Mouse (Mus musculus) adrenal gland, adult 8-10 months (tissue): ENCODE measurements around the gene Slc38a9. TPM values are rescaled to one million over a fixed set of nuclear protein-coding genes. Genes with fewer than 3 reads are reported as not detected.
"Not testable (repeated sequence)": the region's sequence is repeated elsewhere in the genome, so short reads cannot be mapped to it uniquely, and the experiment has no call there.

Source experiments
- DNase-seq: peaks from one replicate; pipeline ENCODE4 v3.0.0; 2022
- total RNA-seq, 4 experiments: library from RNA; stranded (reverse); gene quantifications; 2 replicates each; pipeline ENCODE4 v1.2.4; 2022

Slc38a9 gene
- total RNA-seq, 4 experiments from 2014 or later = 27.8 to 39.4 (median 36.0) TPM

DNA sequence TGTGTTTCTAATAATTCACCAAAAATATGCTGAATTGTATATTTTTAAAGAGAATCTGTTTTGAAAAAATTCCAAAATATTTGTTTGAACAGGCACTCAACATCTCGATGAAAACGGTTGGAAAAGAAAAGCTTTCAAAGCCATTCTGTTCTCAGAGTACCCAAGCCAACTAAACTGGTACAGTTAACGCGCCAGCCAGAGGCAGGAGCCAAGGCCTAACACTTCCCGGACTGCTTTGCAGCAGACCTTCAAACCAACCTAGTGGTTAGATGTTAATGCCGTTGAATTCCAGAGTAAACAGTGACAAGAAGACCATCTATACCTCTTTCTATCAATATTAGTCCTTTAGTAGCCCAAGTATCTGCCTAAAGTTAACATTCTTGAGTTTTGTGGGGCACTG lies 23.4 kb downstream of the Slc38a9 start:
- no peak for DNase-seq

- DNase-seq = no peak
These were observed 25.6 kb downstream of the Slc38a9 start for GRCm38 (mm10) chr13:112686155-112686554.

- no peak for DNase-seq
These were observed 32.5 kb downstream of the Slc38a9 start for GRCm38 (mm10) chr13:112692870-112693553.

DNA sequence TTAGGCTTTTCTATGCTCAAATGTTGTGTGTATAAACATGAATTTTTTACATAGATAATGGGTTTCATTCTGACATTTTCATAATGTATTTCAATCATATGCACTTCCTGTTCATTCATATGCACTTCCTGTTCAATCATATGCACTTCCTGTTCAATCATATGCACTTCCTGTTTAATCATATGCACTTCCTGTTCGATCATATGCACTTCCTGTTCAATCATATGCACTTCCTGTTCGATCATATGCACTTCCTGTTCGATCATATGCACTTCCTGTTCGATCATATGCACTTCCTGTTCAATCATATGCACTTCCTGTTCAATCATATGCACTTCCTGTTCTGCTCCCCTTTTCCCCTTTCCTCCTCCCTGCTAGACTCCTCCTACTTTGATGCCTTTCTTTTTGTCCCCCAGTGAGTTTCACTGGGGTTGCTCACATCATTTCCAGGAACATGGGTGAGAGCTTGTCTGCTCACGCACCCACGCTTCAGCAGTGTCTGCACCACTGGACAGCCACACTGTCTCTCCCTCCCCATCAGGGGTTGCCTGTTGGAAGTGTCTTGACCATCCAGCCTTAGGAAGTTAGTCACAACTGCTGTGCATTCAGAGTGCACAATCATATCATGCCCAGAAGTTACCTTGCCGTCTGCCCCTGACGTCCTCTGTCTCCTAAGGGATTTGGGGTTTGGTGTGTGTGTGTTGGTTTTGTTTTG lies 35.1 kb downstream of the Slc38a9 start:
- no peak for DNase-seq

- no peak for DNase-seq
These were observed 40.7 kb downstream of the Slc38a9 start for GRCm38 (mm10) chr13:112701256-112701655.

GRCm38 (mm10) chr13:112706351-112706750 lies 45.8 kb downstream of the Slc38a9 start:
- DNase-seq = no peak

GRCm38 (mm10) chr13:112720078-112720736 lies 59.7 kb downstream of the Slc38a9 start:
- DNase-seq = no peak

- no peak for DNase-seq
These were observed 61.6 kb downstream of the Slc38a9 start for GRCm38 (mm10) chr13:112721946-112722729.

DNA sequence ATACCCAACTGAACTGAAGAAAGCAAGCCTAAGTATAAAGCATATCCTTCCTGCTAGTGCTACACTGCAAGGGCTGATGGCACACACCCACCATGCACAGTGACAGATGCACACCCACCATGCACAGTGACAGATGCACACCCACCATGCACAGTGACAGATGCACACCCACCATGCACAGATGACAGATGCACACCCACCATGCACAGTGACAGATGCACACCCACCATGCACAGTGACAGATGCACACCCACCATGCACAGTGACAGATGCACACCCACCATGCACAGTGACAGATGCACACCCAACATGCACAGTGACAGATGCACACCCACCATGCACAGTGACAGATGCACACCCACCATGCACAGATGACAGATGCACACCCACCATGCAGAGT lies 63.7 kb downstream of the Slc38a9 start:
- not testable (repeated sequence) for DNase-seq

GRCm38 (mm10) chr13:112726002-112726401 lies 65.5 kb downstream of the Slc38a9 start:
- DNase-seq = peak; percentile 62

DNA sequence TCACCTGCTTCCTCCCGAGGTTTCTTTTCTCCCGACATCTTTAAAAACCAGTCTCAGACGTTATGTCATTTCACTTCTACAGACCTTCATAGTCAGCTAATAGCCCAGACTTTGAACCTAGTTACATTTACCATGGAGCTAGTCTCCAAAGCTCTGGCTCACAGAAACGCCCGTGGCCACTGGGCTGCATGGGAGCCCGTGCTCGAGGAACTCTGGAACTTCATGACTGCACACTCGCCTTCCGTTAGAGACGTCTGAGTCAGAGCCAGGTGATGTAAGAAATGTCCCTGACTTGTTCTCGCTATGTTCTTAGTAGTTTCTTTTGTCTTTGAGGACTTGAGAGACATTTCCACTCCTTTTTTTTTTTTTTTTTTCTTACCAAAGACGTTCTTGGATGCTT lies 72.8 kb downstream of the Slc38a9 start:
- no peak for DNase-seq

GRCm38 (mm10) chr13:112734906-112735713 lies 74.6 kb downstream of the Slc38a9 start:
- DNase-seq = no peak

DNA sequence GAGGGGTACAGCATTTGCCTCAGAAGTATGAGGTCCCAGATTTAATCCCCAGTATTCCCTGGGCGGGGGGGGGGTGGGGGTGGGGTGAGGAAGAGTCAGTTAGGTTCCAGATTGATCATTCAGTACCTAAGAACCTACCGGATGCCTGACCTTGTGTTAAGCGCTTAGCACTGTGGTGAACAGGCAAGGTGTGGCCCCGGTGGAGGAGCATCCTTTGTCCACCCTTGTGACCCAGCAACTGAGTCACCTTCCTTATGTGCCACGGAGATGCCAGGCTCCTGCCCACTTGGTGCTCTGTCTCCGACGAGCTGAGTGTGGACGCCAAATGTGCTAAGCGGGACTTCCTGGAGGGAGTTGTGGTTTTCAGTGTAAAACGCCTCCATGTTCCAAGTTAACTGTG lies 75.9 kb downstream of the Slc38a9 start:
- DNase-seq = no peak

DNA sequence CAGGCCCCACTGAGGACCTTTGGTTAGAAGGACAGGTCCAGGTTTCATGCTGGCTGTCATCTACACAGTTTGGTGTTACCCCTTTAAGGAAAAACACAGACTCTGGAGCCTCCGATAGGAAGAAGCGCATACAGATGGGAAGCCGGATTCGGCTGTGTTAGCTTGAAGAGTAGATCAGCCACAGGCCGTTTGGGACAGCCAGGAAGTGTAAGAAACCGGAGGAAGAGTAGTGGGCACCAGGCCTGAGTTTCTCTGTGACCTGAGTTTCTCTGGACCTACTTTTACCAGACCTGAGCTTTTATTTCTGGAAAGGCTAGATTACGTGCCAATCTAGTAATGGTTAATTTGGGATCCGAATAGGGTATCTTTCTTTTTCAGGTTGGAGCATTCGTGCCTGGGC lies 76.6 kb downstream of the Slc38a9 start:
- DNase-seq = no peak

DNA sequence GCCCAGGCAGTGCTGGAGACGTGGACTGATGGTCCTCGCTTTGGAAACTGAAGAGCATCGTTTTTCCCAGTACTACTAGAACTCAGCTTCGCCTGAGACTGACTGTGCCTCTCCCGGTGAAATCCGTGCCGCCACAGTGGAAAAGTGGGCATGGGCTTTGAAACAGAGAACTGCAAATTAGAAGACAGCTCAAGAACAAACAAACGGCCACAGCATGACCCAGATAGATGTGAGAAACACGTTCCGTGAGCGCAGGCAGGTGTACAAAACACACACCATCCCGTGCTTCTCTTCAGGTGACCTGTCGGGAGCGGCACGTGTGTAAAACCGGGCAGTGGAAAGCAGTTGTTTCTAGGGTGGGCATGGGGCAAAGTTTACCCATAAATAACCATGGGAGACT lies 77.5 kb downstream of the Slc38a9 start:
- no peak for DNase-seq

DNA sequence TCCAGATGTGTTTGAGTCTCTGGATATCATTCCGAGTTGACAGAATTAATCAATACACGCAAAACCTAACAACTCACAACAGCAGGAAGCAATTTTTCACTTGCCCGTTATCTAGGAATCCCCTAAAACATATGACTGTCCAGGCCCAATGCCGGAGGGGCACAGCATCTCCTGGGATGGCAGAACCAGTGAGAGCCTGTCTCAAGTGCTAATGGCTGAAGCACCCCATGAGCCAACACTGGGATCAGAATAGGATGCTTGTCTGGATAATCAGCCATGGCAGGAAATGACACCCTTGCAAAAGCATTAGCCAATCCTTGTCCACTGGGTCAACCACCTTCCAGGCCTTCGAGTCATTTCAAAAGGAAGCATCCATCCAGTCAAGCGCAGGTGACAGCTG lies 79.5 kb downstream of the Slc38a9 start:
- DNase-seq = no peak

DNA sequence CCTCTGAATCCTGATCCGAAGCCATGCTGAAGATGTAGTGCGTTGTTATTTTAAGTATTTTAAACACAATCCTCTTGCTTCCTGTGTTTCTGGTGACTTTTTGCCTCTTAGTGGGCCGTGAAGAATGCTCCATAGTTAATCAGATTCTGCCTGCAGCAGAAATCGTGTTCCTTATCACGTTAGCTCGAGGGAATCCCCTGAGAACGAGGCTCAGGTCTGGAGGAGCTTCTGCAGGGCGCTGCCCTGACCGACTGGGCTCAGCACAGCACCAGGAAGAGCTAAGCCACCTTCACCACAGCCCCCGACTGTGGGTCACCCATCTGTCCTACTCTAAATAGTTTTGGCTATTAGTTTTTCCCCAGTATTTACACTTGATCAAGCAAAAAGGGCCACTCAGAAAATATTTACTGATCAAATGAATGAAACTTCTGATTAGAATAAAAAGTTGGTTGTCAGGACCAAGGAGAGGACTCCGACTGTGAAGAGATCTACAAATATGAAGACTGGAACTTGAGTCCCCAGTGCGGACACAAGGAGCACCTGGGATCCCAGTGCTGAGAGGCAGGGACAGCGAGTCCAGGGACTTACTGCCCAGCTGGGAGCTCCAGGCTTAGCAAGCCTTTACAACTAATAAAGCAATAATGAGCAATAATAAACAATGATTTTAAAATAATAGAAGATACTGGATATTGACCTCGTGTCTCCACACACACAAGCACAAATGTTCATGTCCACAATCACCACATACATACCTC lies 81.7 kb downstream of the Slc38a9 start:
- no peak for DNase-seq

- DNase-seq = no peak
These were observed 83.1 kb downstream of the Slc38a9 start for GRCm38 (mm10) chr13:112743647-112744046.

- DNase-seq = no peak
These were observed 83.7 kb downstream of the Slc38a9 start for GRCm38 (mm10) chr13:112744061-112744849.
